Mouse (Mus musculus) ES-E14 (cell line): ENCODE measurements around the gene Pip5kl1.

Source experiments
- CHD2 ChIP-seq: IDR thresholded peaks from 2 replicates; pipeline ENCODE4 v1.6.1; 2014; ENCODE audit warnings: mild to moderate bottlenecking, low read depth, low read length, inconsistent platforms
- HCFC1 ChIP-seq: IDR thresholded peaks from 2 replicates; pipeline ENCODE4 v1.6.1; 2012; ENCODE audit warnings: low read length, inconsistent platforms, borderline replicate concordance; ENCODE audit not compliant: insufficient read depth
- ZC3H11A ChIP-seq: IDR thresholded peaks from 2 replicates; pipeline ENCODE4 v1.6.1; 2012; ENCODE audit warnings: low read depth, mild to moderate bottlenecking, inconsistent platforms, low read length, borderline replicate concordance
- ZNF384 ChIP-seq: IDR thresholded peaks from 2 replicates; pipeline ENCODE4 v1.6.1; 2012; ENCODE audit warnings: low read depth, low read length, inconsistent platforms

DNA sequence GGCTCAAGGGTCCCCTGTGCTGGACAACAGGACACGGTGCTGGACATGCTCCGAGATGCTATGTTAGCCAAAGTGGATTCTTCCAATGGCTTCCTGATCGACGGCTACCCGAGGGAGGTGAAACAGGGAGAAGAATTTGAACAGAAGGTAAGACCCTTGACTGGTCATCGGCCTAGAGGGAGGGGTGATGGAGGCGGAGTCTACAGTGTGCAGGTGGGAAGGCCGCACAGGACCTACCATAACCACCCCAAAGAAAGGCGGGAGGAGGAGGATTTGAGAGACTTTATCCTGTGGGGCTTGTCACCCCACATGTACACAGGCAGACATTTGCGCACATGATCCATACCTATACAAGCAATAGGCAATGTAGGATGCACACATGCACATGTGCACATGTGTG, 56.4 kb downstream of the Pip5kl1 start:
- TF ChIP-seq HCFC1 (no peak), ZNF384 (no peak), CHD2 (no peak), ZC3H11A (no peak)
